Mouse (Mus musculus) ES-Bruce4 (cell line): ENCODE results near the gene Adora1.

Experiments used
- CTCF ChIP-seq: IDR thresholded peaks from one replicate; pipeline ENCODE4 v1.8.1; 2011; ENCODE audit warnings: low read depth, low read length
- EP300 ChIP-seq: IDR thresholded peaks from 2 replicates; pipeline ENCODE4 v1.6.1; 2011; ENCODE audit warnings: low read depth, low read length; ENCODE audit not compliant: insufficient read depth

- no peak for TF ChIP-seq CTCF
- TF ChIP-seq EP300: no peak
Observed at GRCm38 (mm10) chr1:134241298-134241697, 6.1 kb upstream of the Adora1 start.
